Mouse (Mus musculus): ENCODE measurements at regions not wholly inside any gene's neighbourhood (a gene's known extent, or its start where the extent isn't known, plus 50 kb on each side); places are given as distances from the start of the nearest gene placed in this dataset.
A peak's percentile ranks its signal among the peaks of the same experiment; 100 is the strongest.

GRCm38 (mm10) chr6:6657928-6658500, 79.6 kb upstream of the Sem1 start:
- DNase-seq = no peak

GRCm38 (mm10) chr6:6660072-6660471, 81.6 kb upstream of the Sem1 start:
- DNase-seq = no peak

GRCm38 (mm10) chr6:6666762-6667161, 88.3 kb upstream of the Sem1 start:
- no peak for DNase-seq

- no peak for DNase-seq
These were observed 110.8 kb upstream of the Sem1 start for GRCm38 (mm10) chr6:6689241-6689640.

GRCm38 (mm10) chr6:6690188-6690587, 111.7 kb upstream of the Sem1 start:
- DNase-seq = no peak

GRCm38 (mm10) chr6:6692056-6692770, 113.8 kb upstream of the Sem1 start:
- no peak for DNase-seq

- DNase-seq = no peak
These were observed 117.4 kb upstream of the Sem1 start for GRCm38 (mm10) chr6:6695742-6696430.

- DNase-seq = peak; percentile 35
These were observed 119.0 kb upstream of the Sem1 start for GRCm38 (mm10) chr6:6697418-6697979.

- no peak for DNase-seq
These were observed 128.3 kb upstream of the Sem1 start for GRCm38 (mm10) chr6:6706729-6707128.

- no peak for DNase-seq
These were observed 130.6 kb upstream of the Sem1 start for GRCm38 (mm10) chr6:6709057-6709456.

- DNase-seq = no peak
These were observed 132.9 kb upstream of the Dlx6 start for GRCm38 (mm10) chr6:6730259-6730658.

GRCm38 (mm10) chr6:6745394-6745793, 117.7 kb upstream of the Dlx6 start:
- no peak for DNase-seq

GRCm38 (mm10) chr6:6779157-6779556, 84.0 kb upstream of the Dlx6 start:
- DNase-seq = no peak

- DNase-seq = no peak
These were observed 81.6 kb upstream of the Dlx6 start for GRCm38 (mm10) chr6:6781556-6781955.

GRCm38 (mm10) chr6:6785939-6786490, 77.1 kb upstream of the Dlx6 start:
- no peak for DNase-seq

GRCm38 (mm10) chr6:6787490-6787889, 75.6 kb upstream of the Dlx6 start:
- DNase-seq = no peak

GRCm38 (mm10) chr6:6794320-6795018, 68.7 kb upstream of the Dlx6 start:
- DNase-seq = no peak

GRCm38 (mm10) chr6:6800377-6800776, 62.8 kb upstream of the Dlx6 start:
- DNase-seq = no peak

- DNase-seq = no peak
These were observed 61.4 kb upstream of the Dlx6 start for GRCm38 (mm10) chr6:6801563-6802259.

Data from kidney, adult 9 months (tissue).